Mouse (Mus musculus) brain, embryonic 14.5 days (tissue): ENCODE data around the gene Chrd.

Experiments
- CTCF ChIP-seq: fragments of 200-500 bp; IDR thresholded peaks from 2 replicates; pipeline ENCODE4 v1.5.1; 2012; ENCODE audit warnings: inconsistent platforms, mild to moderate bottlenecking, moderate library complexity, borderline replicate concordance; ENCODE audit not compliant: insufficient read depth, insufficient read length; ENCODE audit errors: extremely low read depth
- POLR2A ChIP-seq: fragments of 200-500 bp; IDR thresholded peaks from 2 replicates; pipeline ENCODE4 v1.6.1; 2012; ENCODE audit warnings: mild to moderate bottlenecking, inconsistent platforms, borderline replicate concordance; ENCODE audit not compliant: poor library complexity, insufficient read depth, insufficient read length, severe bottlenecking; ENCODE audit errors: extremely low read depth

DNA sequence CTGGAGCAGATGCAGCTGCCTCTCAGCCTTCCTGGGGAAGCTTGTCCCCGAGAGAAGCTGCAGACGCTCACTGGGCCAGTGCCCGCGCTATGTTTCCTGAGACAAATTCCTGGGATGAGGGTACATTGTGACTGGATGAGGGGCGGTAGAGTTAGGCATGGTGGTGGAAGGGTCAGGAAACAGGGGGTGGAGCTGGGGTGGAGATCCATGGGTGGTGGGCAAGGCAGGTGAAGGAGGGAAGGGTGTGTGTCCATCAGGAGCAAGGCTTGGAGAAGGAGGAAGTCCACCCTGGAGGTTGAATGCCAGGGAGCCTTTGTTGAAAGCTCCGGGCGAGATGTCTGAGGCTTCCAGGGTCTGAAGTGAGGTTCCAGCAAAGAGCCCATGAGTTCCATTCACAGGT, 7.6 kb upstream of the Chrd start:
- TF ChIP-seq CTCF (no peak), POLR2A (no peak)
